Mouse (Mus musculus): ENCODE measurements around the gene Psap. TPM values are rescaled to one million over a fixed set of nuclear protein-coding genes. Genes with fewer than 3 reads are reported as not detected.
"Not testable (repeated sequence)": the region's sequence is repeated elsewhere in the genome, so short reads cannot be mapped to it uniquely, and the experiment has no call there.

Gene Psap
- 100 to 1,000 TPM; 806 to 812 TPM for total RNA-seq (2021)

- intact Hi-C loops (cut with DNase I): no loop called here
- DNase-seq: peak; percentile 96
Observed at GRCm38 (mm10) chr10:60277207-60278005, at the start of gene Psap. TSS of gene Psap (plus strand) at chr10:60277627.

GRCm38 (mm10) chr10:60227666-60228065 lies 49.8 kb upstream of the Psap start:
- intact Hi-C loops (cut with DNase I): no loop called here
- DNase-seq: no peak

- DNase-seq: no peak
- intact Hi-C loops (cut with DNase I): no loop called here
Observed at GRCm38 (mm10) chr10:60229113-60229512, 48.3 kb upstream of the Psap start.

GRCm38 (mm10) chr10:60230321-60231088 lies 46.9 kb upstream of the Psap start:
- DNase-seq: no peak
- intact Hi-C loops (cut with DNase I): no loop called here

GRCm38 (mm10) chr10:60234006-60234405 lies 43.4 kb upstream of the Psap start:
- intact Hi-C loops (cut with DNase I): no loop called here
- DNase-seq: no peak

GRCm38 (mm10) chr10:60235876-60236275 lies 41.6 kb upstream of the Psap start:
- intact Hi-C loops (cut with DNase I): loop anchor here (5.0 kb wide), 1 partner anchor 344 kb away; no protein-coding TSS in a partner anchor
- DNase-seq: not testable (repeated sequence)

- intact Hi-C loops (cut with DNase I): loop anchor here (1.0 to 5.0 kb wide), 2 partner anchors 46 to 345 kb away; no protein-coding TSS in a partner anchor
- DNase-seq: peak; percentile 54 to 78
Observed at GRCm38 (mm10) chr10:60237475-60238154, 39.8 kb upstream of the Psap start.

- no peak for DNase-seq
- intact Hi-C loops (cut with DNase I): no loop called here
Observed at GRCm38 (mm10) chr10:60240416-60240815, 37.0 kb upstream of the Psap start.

- intact Hi-C loops (cut with DNase I): loop anchor here (2.0 kb wide), 1 partner anchor 95 kb away; no protein-coding TSS in a partner anchor
- no peak for DNase-seq
Observed at GRCm38 (mm10) chr10:60243941-60244340, 33.5 kb upstream of the Psap start.

- peak; percentile 92 to 95 for DNase-seq
- intact Hi-C loops (cut with DNase I): loop anchor here (2.0 kb wide), 1 partner anchor 96 kb away; no protein-coding TSS in a partner anchor
Observed at GRCm38 (mm10) chr10:60245041-60245440, 32.4 kb upstream of the Psap start.

- no peak for DNase-seq
- intact Hi-C loops (cut with DNase I): loop anchor here (2.0 kb wide), 1 partner anchor 97 kb away; no protein-coding TSS in a partner anchor
Observed at GRCm38 (mm10) chr10:60245635-60246034, 31.8 kb upstream of the Psap start.

GRCm38 (mm10) chr10:60246519-60246918 lies 30.9 kb upstream of the Psap start:
- DNase-seq: peak; percentile 49 to 72
- intact Hi-C loops (cut with DNase I): no loop called here

- intact Hi-C loops (cut with DNase I): not testable (repeated sequence)
Observed at GRCm38 (mm10) chr10:60248345-60248744, 29.1 kb upstream of the Psap start.

GRCm38 (mm10) chr10:60250426-60250965 lies 26.9 kb upstream of the Psap start:
- intact Hi-C loops (cut with DNase I): no loop called here
- no peak for DNase-seq

More at GRCm38 (mm10) chr10:60248345-60248744, 29.1 kb upstream of the Psap start:
- not testable (repeated sequence) for DNase-seq

GRCm38 (mm10) chr10:60252187-60252586 lies 25.2 kb upstream of the Psap start:
- intact Hi-C loops (cut with DNase I): no loop called here

GRCm38 (mm10) chr10:60252606-60253005 lies 24.8 kb upstream of the Psap start:
- intact Hi-C loops (cut with DNase I): no loop called here
- no peak for DNase-seq

More at GRCm38 (mm10) chr10:60252187-60252586, 25.2 kb upstream of the Psap start:
- DNase-seq: no peak

- intact Hi-C loops (cut with DNase I): no loop called here
- no peak for DNase-seq
Observed at GRCm38 (mm10) chr10:60256088-60256487, 21.3 kb upstream of the Psap start.

- intact Hi-C loops (cut with DNase I): no loop called here
- no peak for DNase-seq
Observed at GRCm38 (mm10) chr10:60257261-60257825, 20.1 kb upstream of the Psap start.

- no peak for DNase-seq
- intact Hi-C loops (cut with DNase I): no loop called here
Observed at GRCm38 (mm10) chr10:60260557-60261294, 16.7 kb upstream of the Psap start.

All from heart, postnatal 10 days (tissue).